Mouse (Mus musculus) duodenum, adult 2 months (tissue): ENCODE data around the gene Pex12. TPM values are rescaled to one million over a fixed set of nuclear protein-coding genes. Genes with fewer than 3 reads are reported as not detected.

Experiments
- polyA plus RNA-seq: library from polyadenylated mRNA; depleted of rRNA; stranded (reverse); fragments of >200 nt; gene quantifications from 2 replicates; pipeline ENCODE4 v1.2.3, GENCODE M21; 2012; ENCODE audit warnings: low replicate concordance; rRNA removed

Gene Pex12
- polyA plus RNA-seq, result 3.7 and 6.7 TPM in 2 replicates

GRCm38 (mm10) chr11:83302526-83303251 is at the start of gene Pex12:
Pex12 (minus strand) TSS chr11:83302586.

GRCm38 (mm10) chr11:83298225-83299195 is 3.9 kb downstream of the Pex12 start, which contains the start of gene Ap2b1:
Ap2b1 (plus strand) TSS chr11:83299024.

GRCm38 (mm10) chr11:83286566-83286965 is 15.8 kb downstream of the Pex12 start, which contains the start of gene Slfn14:
Slfn14 (minus strand) TSS chr11:83286726.

Other genes with a start within 250 kb of the Pex12 start
- gene Slfn2, start 237.5 kb downstream of the Pex12 start, polyA plus RNA-seq, result 0.86 and 5.1 TPM in 2 replicates
- gene Slfn1, start 185.7 kb downstream of the Pex12 start, polyA plus RNA-seq, result 0.06 and 0.34 TPM in 2 replicates
- gene Slfn4, start 127.4 kb downstream of the Pex12 start, polyA plus RNA-seq, result 0.32 and 0.36 TPM in 2 replicates
- 0.11 TPM in 1 of 2 replicates, not detected in the other for gene Slfn3, start 111.3 kb downstream of the Pex12 start, polyA plus RNA-seq
- not detected in 2 replicates for gene Slfn14, start 15.9 kb downstream of the Pex12 start, polyA plus RNA-seq
- gene Ap2b1, start 3.6 kb downstream of the Pex12 start, polyA plus RNA-seq, result 14.4 and 18.1 TPM in 2 replicates
- gene Rasl10b, start 106.6 kb upstream of the Pex12 start, polyA plus RNA-seq, result 0.67 and 0.92 TPM in 2 replicates
- 0.19 TPM in 1 of 2 replicates, not detected in the other for gene Gas2l2, start 126.9 kb upstream of the Pex12 start, polyA plus RNA-seq
- gene 1700020L24Rik, start 135.1 kb upstream of the Pex12 start, polyA plus RNA-seq, result 0.43 and 3.5 TPM in 2 replicates
- gene Mmp28, start 160.5 kb upstream of the Pex12 start, polyA plus RNA-seq, result 4.0 and 24.0 TPM in 2 replicates
- gene Taf15, start 170.5 kb upstream of the Pex12 start, polyA plus RNA-seq, result 1.5 and 3.1 TPM in 2 replicates
- gene Heatr9, start 219.6 kb upstream of the Pex12 start, polyA plus RNA-seq, result not detected in 2 replicates
- 253 and 747 TPM in 2 replicates for gene Ccl5, start 227.9 kb upstream of the Pex12 start, polyA plus RNA-seq